Mouse (Mus musculus): Measurements from ENCODE around the gene Ccdc177.

DNA sequence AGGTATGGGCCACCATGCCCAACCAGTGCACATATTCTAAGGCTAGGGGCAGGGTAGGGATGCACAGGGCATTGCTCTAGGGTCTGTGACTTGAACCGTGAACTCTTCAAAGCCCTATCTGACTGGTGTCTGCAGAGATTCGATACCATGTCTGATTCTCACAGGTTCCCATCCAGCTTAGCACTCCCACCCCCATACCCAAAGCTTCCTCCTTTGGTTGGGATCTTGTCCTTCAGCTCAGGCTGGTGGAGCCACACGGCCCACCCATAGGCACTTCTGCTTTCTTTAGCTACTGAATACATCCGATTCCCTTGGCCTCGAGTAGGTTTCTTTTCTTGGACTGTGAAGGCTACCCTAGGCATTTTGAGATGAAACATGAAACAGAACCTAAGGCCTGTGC, 24.5 kb upstream of the Ccdc177 start:
- no peak for TF ChIP-seq CTCF (IDR thresholded peaks at IDR 0.05; ENCODE audit: low read depth, low read length)
- TF ChIP-seq POLR2A (IDR thresholded peaks at IDR 0.05; ENCODE audit: borderline replicate concordance, low read depth, low read length): no peak
